Mouse (Mus musculus) bone marrow, adult 2 months (tissue): ENCODE measurements around the gene Taok1. TPM values are rescaled to one million over a fixed set of nuclear protein-coding genes. Genes with fewer than 3 reads are reported as not detected.
"Not testable (repeated sequence)": the region's sequence is repeated elsewhere in the genome, so short reads cannot be mapped to it uniquely, and the experiment has no call there.

Source experiments
- H3K27ac ChIP-seq: fragments of 200-500 bp; 2 replicates; pipeline ENCODE4 v1.5.1; 2012; ENCODE audit warnings: low read depth, mild to moderate bottlenecking, control low read depth, inconsistent platforms, low read length; ENCODE audit not compliant: control insufficient read depth, poor library complexity, insufficient read depth
- H3K4me1 ChIP-seq: fragments of 200-500 bp; 2 replicates; pipeline ENCODE4 v1.6.1; 2011; ENCODE audit warnings: low read length; ENCODE audit not compliant: control insufficient read depth, insufficient read depth
- H3K4me3 ChIP-seq: fragments of 200-500 bp; replicated peaks from 2 replicates; pipeline ENCODE3; 2011; ENCODE audit warnings: mild to moderate bottlenecking, low read depth, low read length, control low read depth; ENCODE audit not compliant: control insufficient read depth
- CTCF ChIP-seq: fragments of 200-500 bp; IDR thresholded peaks from 2 replicates; pipeline ENCODE4 v1.5.1; 2011; ENCODE audit warnings: low read length, control low read depth; ENCODE audit not compliant: control insufficient read depth, insufficient read depth
- POLR2A ChIP-seq: fragments of 200-500 bp; IDR thresholded peaks from 2 replicates; pipeline ENCODE4 v1.6.1; 2011; ENCODE audit warnings: low read depth, mild to moderate bottlenecking, control low read depth, low read length, borderline replicate concordance; ENCODE audit not compliant: control insufficient read depth
- WGBS: fragments of 180-500 bp; shearing (Covaris S2); methylation state at CpG from one replicate; pipeline ENCODE4 v1.1.7; 2018; 5-methylcytosine and 5-hydroxymethylcytosine counted together
- polyA plus RNA-seq: library from polyadenylated mRNA; stranded (reverse); fragments of >200 nt; gene quantifications from 2 replicates; pipeline ENCODE4 v1.2.4, GENCODE M21; 2011; ENCODE audit warnings: low replicate concordance; ENCODE audit not compliant: missing spikeins, insufficient read depth, insufficient read length

Taok1 gene
- polyA plus RNA-seq, 1 experiment = 8.8 TPM

DNA sequence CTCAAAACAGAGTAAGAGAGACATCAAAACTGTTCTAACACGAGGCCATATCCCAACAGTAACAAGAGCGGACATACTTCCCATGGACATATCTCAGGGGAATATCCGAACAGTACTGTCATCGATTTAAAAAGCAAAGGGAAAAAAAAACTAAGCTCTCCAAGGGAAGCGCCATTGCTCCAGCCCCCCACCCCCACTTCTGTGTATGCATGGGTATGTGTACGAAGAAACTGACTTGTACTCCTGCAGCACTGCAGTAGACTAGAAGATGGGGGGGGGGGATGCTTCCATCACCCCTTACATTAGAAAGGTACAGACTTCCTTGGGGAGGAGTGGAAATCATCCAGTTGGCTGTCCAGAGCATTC lies 1.2 kb downstream of the Taok1 start:
- Histone ChIP-seq H3K4me1 (peaks cover 2% of the 10 kb centered on the region; the same call in 1 of the 2 replicates), H3K27ac (no peak overlapping the region), H3K4me3 (peak overlapping the region; percentile 91)
- WGBS = 7% methylated on average over 6 of the region's 6 CpGs
- no peak for TF ChIP-seq CTCF
- no peak for TF ChIP-seq POLR2A

- TF ChIP-seq CTCF = no peak
- TF ChIP-seq POLR2A = no peak
- Histone ChIP-seq H3K4me1 (no peaks in the 10 kb centered on the region; the same call in 1 of the 2 replicates), H3K27ac (no peak overlapping the region), H3K4me3 (no peak overlapping the region)
These were observed 10.3 kb downstream of the Taok1 start for GRCm38 (mm10) chr11:77597266-77597665.

DNA sequence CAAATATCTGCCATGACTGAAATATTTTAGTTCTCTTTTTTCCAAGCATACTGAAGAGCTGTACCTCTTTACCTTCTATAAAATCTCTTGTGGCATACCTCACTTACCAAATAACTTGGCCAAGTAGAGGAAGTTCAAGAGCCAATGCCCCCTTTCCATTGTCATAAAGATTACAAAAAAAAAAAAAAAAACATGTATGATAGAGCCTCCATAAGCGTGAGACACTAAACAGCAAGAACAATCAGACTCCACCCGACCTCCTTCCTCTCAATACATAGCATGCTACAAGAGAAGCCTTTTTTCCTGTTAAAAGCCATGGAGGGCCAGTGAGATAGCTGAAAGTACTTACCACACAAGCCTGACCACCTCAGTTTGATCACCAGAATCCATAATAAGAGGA lies 16.2 kb downstream of the Taok1 start:
- TF ChIP-seq CTCF (no peak), POLR2A (no peak)
- H3K27ac ChIP-seq = no peak overlapping the region
- 43% methylated on average over 2 of the region's 2 CpGs for WGBS
- no peaks in the 10 kb centered on the region; the same call in 1 of the 2 replicates for H3K4me1 ChIP-seq
- H3K4me3 ChIP-seq = no peak overlapping the region

DNA sequence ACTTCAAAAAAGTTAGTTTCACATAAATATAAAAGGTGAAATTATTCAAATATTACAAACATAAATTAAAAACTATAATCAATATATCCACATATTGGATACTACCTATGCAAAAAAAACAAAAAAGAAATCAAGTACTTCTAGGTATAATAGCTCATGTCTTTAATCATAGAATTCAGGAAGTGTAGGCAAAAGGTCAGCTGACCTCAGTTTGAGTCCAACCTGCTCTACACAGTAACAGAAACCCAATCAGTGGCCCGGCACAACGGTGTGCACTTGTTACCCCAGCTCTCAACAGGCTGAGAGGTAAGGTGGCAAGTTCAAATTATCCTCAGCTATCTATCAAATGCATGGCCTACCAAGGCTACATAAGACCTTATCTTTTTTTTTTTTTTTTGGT lies 16.8 kb downstream of the Taok1 start:
- no peak overlapping the region for H3K27ac ChIP-seq
- TF ChIP-seq POLR2A (no peak), CTCF (no peak)
- 92% methylated on average over 2 of the region's 2 CpGs for WGBS
- H3K4me3 ChIP-seq = no peak overlapping the region
- no peaks in the 10 kb centered on the region; the same call in 1 of the 2 replicates for H3K4me1 ChIP-seq

GRCm38 (mm10) chr11:77585201-77585600 lies 22.4 kb downstream of the Taok1 start:
- 90% methylated on average over 3 of the region's 3 CpGs for WGBS
- no peak overlapping the region for H3K4me3 ChIP-seq
- H3K4me1 ChIP-seq = no peaks in the 10 kb centered on the region
- TF ChIP-seq CTCF (no peak), POLR2A (no peak)
- no peak overlapping the region for H3K27ac ChIP-seq

GRCm38 (mm10) chr11:77545261-77545660 lies 62.4 kb downstream of the Taok1 start:
- H3K4me3 ChIP-seq = no peak overlapping the region
- H3K27ac ChIP-seq = no peak overlapping the region
- H3K4me1 ChIP-seq = no peaks in the 10 kb centered on the region
- WGBS = 82% methylated on average over 7 of the region's 7 CpGs
- TF ChIP-seq CTCF (no peak), POLR2A (no peak)

DNA sequence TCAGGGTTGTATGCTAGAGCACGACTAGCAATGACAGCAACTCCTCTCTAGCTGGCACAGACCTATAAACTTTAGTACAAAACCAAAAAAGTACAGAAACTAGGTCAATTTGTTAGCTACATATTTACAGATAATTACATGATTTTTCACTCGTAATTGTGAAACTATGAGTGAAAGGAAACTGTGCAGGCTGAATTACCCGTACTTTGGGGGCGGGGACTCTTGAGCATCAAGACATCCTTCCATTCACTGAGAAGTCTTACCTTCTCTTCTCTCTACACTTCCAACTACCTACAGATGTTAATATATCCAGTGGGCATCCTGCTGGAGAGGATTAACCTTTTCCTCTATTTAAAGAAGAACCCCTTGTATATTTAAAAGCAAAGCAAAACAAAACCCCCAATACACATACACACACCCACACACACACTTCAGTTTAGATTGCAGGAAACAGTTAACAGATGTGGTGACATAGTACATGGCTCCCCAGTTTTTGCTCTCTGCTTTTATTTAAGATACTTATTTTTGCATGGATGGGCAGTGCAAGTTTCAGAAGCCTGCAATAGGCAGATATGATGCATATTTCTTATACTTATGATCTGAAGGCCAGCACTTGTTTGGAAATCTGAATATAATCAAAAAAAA lies 75.3 kb downstream of the Taok1 start:
- 59% methylated on average over 4 of the region's 4 CpGs for WGBS
- no peak for TF ChIP-seq POLR2A
- no peak for TF ChIP-seq CTCF
- no peaks in the 10 kb centered on the region for H3K4me1 ChIP-seq
- no peak overlapping the region for H3K27ac ChIP-seq
- no peak overlapping the region for H3K4me3 ChIP-seq

DNA sequence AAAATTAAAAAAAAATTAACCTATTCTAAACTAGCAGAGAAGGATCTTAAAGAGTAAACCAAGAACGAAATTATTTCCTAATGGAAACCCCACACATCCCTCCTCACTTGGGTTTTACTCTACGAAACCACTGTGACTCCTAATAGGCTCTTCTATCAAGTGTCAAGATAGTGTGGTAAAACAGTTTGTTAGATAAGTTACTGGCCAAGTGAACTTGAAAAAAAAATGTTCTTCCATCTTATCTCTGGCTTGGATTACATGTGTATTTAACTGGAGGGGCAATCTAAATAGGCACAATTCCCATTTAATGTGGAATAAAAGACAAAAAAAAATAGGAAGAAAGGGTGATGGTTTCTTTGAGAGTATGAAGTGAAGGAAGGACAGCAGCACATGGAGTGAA lies 76.8 kb downstream of the Taok1 start:
- no peak overlapping the region for H3K27ac ChIP-seq
- no peaks in the 10 kb centered on the region for H3K4me1 ChIP-seq
- WGBS = 49% methylated on average over 2 of the region's 2 CpGs
- TF ChIP-seq CTCF = no peak
- no peak for TF ChIP-seq POLR2A
- no peak overlapping the region for H3K4me3 ChIP-seq

DNA sequence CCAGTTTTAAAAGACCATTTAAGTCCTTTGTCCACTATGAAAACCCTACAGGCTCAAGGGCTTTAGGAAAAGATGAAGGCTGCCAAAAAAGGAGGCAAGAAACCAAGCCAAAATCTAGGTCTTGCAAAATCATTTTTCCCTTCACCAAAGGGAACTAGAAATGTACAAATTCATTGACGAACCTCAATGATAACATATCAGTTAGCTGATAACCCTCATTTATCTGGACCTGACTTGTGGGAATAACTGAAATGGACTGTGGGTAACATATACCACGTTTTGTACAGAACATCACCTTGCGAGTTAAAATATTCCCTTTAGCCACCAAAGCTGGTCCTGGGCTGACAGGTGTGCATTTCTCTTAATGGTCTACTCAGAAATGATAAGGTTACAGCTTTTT lies 78.0 kb downstream of the Taok1 start:
- WGBS = 50% methylated on average over 3 of the region's 3 CpGs
- no peak overlapping the region for H3K27ac ChIP-seq
- H3K4me3 ChIP-seq = no peak overlapping the region
- no peak for TF ChIP-seq CTCF
- TF ChIP-seq POLR2A = no peak
- no peaks in the 10 kb centered on the region for H3K4me1 ChIP-seq

DNA sequence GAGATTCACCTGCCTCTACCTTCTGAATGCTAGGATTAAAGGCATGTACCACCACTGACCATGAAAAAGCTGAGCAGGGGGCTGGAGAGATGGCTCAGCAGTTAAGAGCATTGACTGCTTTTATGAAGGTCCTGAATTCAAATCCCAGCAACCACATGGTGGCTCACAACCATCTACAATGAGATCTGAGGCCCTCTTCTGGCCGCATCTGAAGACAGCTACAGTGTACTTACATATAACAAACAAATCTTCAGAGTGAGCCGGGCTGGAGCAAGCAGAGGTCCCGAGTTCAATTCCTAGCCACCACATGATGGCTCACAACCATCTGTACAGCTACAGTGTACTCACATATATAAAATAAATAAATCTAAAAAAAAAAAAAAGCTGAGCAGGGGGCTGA lies 79.2 kb downstream of the Taok1 start:
- H3K4me1 ChIP-seq, H3K4me3 ChIP-seq, H3K27ac ChIP-seq: not testable (repeated sequence)
- 85% methylated on average over 3 of the region's 3 CpGs for WGBS
